Mouse (Mus musculus) CH12.LX (cell line): ENCODE data around the gene Kank1. TPM values are rescaled to one million over a fixed set of nuclear protein-coding genes. Genes with fewer than 3 reads are reported as not detected.

Experiments used
- DNase-seq: peaks from one replicate; pipeline ENCODE4 v3.0.0-alpha.2; 2013; ENCODE audit errors: extremely low read depth
- H3K27ac ChIP-seq: 2 replicates; pipeline ENCODE4 v1.5.1; 2012; ENCODE audit warnings: low read depth, mild to moderate bottlenecking, control low read depth, moderate library complexity; ENCODE audit not compliant: insufficient read depth
- H3K27me3 ChIP-seq: replicated peaks from 2 replicates; pipeline ENCODE3; 2012; ENCODE audit warnings: inconsistent platforms
- H3K36me3 ChIP-seq, 2 experiments: replicated peaks in 1 of 2; 2 replicates each; pipeline versions ENCODE3 to v1.6.1; 2012; ENCODE audit warnings: inconsistent platforms in 1 of 2, low read length in 1 of 2, mild to moderate bottlenecking in 1 of 2, mixed read lengths in 1 of 2, moderate library complexity in 1 of 2; ENCODE audit not compliant: control insufficient read depth in 1 of 2, insufficient read depth in 1 of 2
- H3K4me1 ChIP-seq, 2 experiments: 2 replicates each; pipeline ENCODE4 v1.6.1; 2012; ENCODE audit warnings: inconsistent platforms in 1 of 2, moderate library complexity in 1 of 2; ENCODE audit not compliant: insufficient read depth in 2 of 2, control insufficient read depth in 1 of 2
- H3K4me2 ChIP-seq: 2 replicates; pipeline ENCODE4 v1.6.1; 2012; ENCODE audit warnings: low read depth, mild to moderate bottlenecking, control low read depth; ENCODE audit not compliant: poor library complexity, insufficient read depth, severe bottlenecking
- H3K4me3 ChIP-seq, 3 experiments: fragments of 150-350 bp in 1 of 3; sonication (generic) in 1 of 3; replicated peaks in 1 of 3; 2 replicates each; pipeline versions ENCODE3 to v1.5.1; 2011 to 2012; ENCODE audit warnings: low read depth in 2 of 3, low read length in 2 of 3, mild to moderate bottlenecking in 2 of 3, moderate library complexity in 2 of 3, control low read depth in 1 of 3, improper control_type of control experiment in 1 of 3, inconsistent platforms in 1 of 3, mixed read lengths in 1 of 3; ENCODE audit not compliant: poor library complexity in 1 of 3
- H3K79me2 ChIP-seq: replicated peaks from 2 replicates; pipeline ENCODE4 v1.6.1; 2012; ENCODE audit warnings: mild to moderate bottlenecking, moderate library complexity; ENCODE audit not compliant: control insufficient read depth, poor library complexity, insufficient read depth, severe bottlenecking; ENCODE audit errors: extremely low read depth
- H3K9ac ChIP-seq: 2 replicates; pipeline ENCODE4 v1.6.1; 2012; ENCODE audit warnings: low read depth, mild to moderate bottlenecking, control low read depth, moderate library complexity; ENCODE audit not compliant: insufficient read depth
- H3K9me3 ChIP-seq: replicated peaks from 2 replicates; pipeline ENCODE3; 2012; ENCODE audit warnings: low read length, inconsistent platforms, mixed read lengths
- CHD2 ChIP-seq: IDR thresholded peaks from 2 replicates; pipeline ENCODE4 v1.6.1; 2011; ENCODE audit warnings: low read length, improper control_type of control experiment
- HCFC1 ChIP-seq: IDR thresholded peaks from 2 replicates; pipeline ENCODE4 v1.6.1; 2012; ENCODE audit warnings: low read depth, mild to moderate bottlenecking, inconsistent platforms, low read length, improper control_type of control experiment
- IRF4 ChIP-seq: IDR thresholded peaks from 2 replicates; pipeline ENCODE4 v1.6.1; 2014; ENCODE audit warnings: low read depth, mild to moderate bottlenecking, inconsistent platforms, low read length, improper control_type of control experiment
- JUN ChIP-seq: IDR thresholded peaks from 2 replicates; pipeline ENCODE4 v1.6.1; 2011; ENCODE audit warnings: low read depth, mild to moderate bottlenecking, low read length, improper control_type of control experiment, moderate library complexity; ENCODE audit not compliant: insufficient read depth
- KAT2A ChIP-seq: IDR thresholded peaks from 2 replicates; pipeline ENCODE4 v1.6.1; 2012; ENCODE audit warnings: low read length, improper control_type of control experiment, inconsistent platforms; ENCODE audit not compliant: insufficient replicate concordance
- MAFK ChIP-seq: IDR thresholded peaks from 2 replicates; pipeline ENCODE4 v1.6.1; 2011; ENCODE audit warnings: low read length, improper control_type of control experiment; ENCODE audit not compliant: insufficient replicate concordance
- MEF2A ChIP-seq: IDR thresholded peaks from 2 replicates; pipeline ENCODE4 v1.6.1; 2014; ENCODE audit warnings: low read depth, mild to moderate bottlenecking, inconsistent platforms, low read length, improper control_type of control experiment, borderline replicate concordance
- MYC ChIP-seq: IDR thresholded peaks from 2 replicates; pipeline ENCODE4 v1.6.1; 2011; ENCODE audit warnings: low read depth, mild to moderate bottlenecking, improper control_type of control experiment, low read length
- NRF1 ChIP-seq: IDR thresholded peaks from 2 replicates; pipeline ENCODE4 v1.6.1; 2014; ENCODE audit warnings: low read depth, mild to moderate bottlenecking, inconsistent platforms, low read length, improper control_type of control experiment, moderate library complexity
- RAD21 ChIP-seq: IDR thresholded peaks from 2 replicates; pipeline ENCODE4 v1.6.1; 2011; ENCODE audit warnings: low read depth, mild to moderate bottlenecking, low read length, improper control_type of control experiment, moderate library complexity
- SIN3A ChIP-seq: IDR thresholded peaks from 2 replicates; pipeline ENCODE4 v1.6.1; 2012; ENCODE audit warnings: low read length, improper control_type of control experiment, inconsistent platforms
- UBTF ChIP-seq: IDR thresholded peaks from 2 replicates; pipeline ENCODE4 v1.6.1; 2012; ENCODE audit warnings: low read depth, mild to moderate bottlenecking, inconsistent platforms, low read length, improper control_type of control experiment, moderate library complexity
- ZKSCAN1 ChIP-seq: IDR thresholded peaks from 2 replicates; pipeline ENCODE4 v1.6.1; 2012; ENCODE audit warnings: low read depth, inconsistent platforms, low read length, improper control_type of control experiment, borderline replicate concordance
- ZMIZ1 ChIP-seq: IDR thresholded peaks from 2 replicates; pipeline ENCODE4 v1.6.1; 2012; ENCODE audit warnings: low read depth, mild to moderate bottlenecking, inconsistent platforms, low read length, improper control_type of control experiment
- ZNF384 ChIP-seq: IDR thresholded peaks from 2 replicates; pipeline ENCODE4 v1.6.1; 2012; ENCODE audit warnings: low read depth, low read length, improper control_type of control experiment, inconsistent platforms
- dilution Hi-C: fragments of 300-500 bp; cut with MboI; formaldehyde crosslinking; loops from 2 replicates; pipeline ENCODE4 v1.14.3; 2020; ENCODE audit warnings: low sequenced_read_pairs; ENCODE audit not compliant: extremely low pct_unique_long_range_greater_than_20kb, extremely low pct_ligation_motif_present
- in situ Hi-C: fragments of 300-500 bp; cut with MboI; formaldehyde crosslinking; loops from 3 replicates; pipeline ENCODE4 v1.14.3; 2019; ENCODE audit warnings: low sequenced_read_pairs, low pct_ligation_motif_present, low pct_unique_long_range_greater_than_20kb, mixed read lengths
- polyA plus RNA-seq: library from polyadenylated mRNA; unstranded; fragments of >175 nt; gene quantifications from 2 replicates; pipeline ENCODE4 v1.2.1, GENCODE M21; 2012; ENCODE audit warnings: low read depth; ENCODE audit not compliant: insufficient read length
- total RNA-seq, 2 experiments: library from RNA; depleted of rRNA; stranded (reverse); fragments of 300-350 nt in 1 of 2; fragments of >200 nt in 1 of 2; gene quantifications; 2 replicates each; pipeline ENCODE4 v1.2.3; 2012 to 2014

Kank1 gene
- total and polyA plus RNA-seq, 3 experiments, result 0.10 to 0.13 (median 0.12) TPM

- no peak for TF ChIP-seq MYC
- no peak for TF ChIP-seq RAD21
- no peak for TF ChIP-seq ZNF384
- TF ChIP-seq UBTF, result no peak
- no peak for TF ChIP-seq NRF1
- TF ChIP-seq IRF4, result no peak
- TF ChIP-seq KAT2A, result no peak
- no peak for TF ChIP-seq CHD2
- TF ChIP-seq HCFC1, result no peak
- TF ChIP-seq ZMIZ1, result no peak
- no peak for TF ChIP-seq MEF2A
- no peak for TF ChIP-seq MAFK
- Histone ChIP-seq H3K4me3 (no peak overlapping the region), H3K27me3 (no peaks in the 10 kb centered on the region), H3K36me3 (no peaks in the 10 kb centered on the region), H3K9me3 (no peaks in the 10 kb centered on the region), H3K79me2 (no peaks in the 10 kb centered on the region), H3K27ac (no peak overlapping the region), H3K9ac (no peak overlapping the region), H3K4me2 (no peak overlapping the region), H3K4me1 (peaks cover 12 to 23% of the 10 kb centered on the region in 2 experiments)
- no peak for DNase-seq
- in situ Hi-C loops, result loop anchor here (25.0 kb wide), 2 partner anchors 93 to 293 kb away; no protein-coding TSS in a partner anchor
- dilution Hi-C loops, result no loop called here
These were observed 107.6 kb downstream of the Kank1 start for GRCm38 (mm10) chr19:25344371-25344770.

GRCm38 (mm10) chr19:25345972-25346371, 109.2 kb downstream of the Kank1 start:
- H3K9ac ChIP-seq, result no peak overlapping the region
- H3K36me3 ChIP-seq, result no peaks in the 10 kb centered on the region
- in situ Hi-C loops, result loop anchor here (25.0 kb wide), 2 partner anchors 91 to 291 kb away; no protein-coding TSS in a partner anchor
- H3K4me1 ChIP-seq, result peaks cover 8 to 16% of the 10 kb centered on the region in 2 experiments; a peak in 3 of 4 replicates
- no peaks in the 10 kb centered on the region for H3K9me3 ChIP-seq
- no peak for DNase-seq
- no peak overlapping the region for H3K27ac ChIP-seq
- no peak overlapping the region for H3K4me2 ChIP-seq
- H3K79me2 ChIP-seq, result no peaks in the 10 kb centered on the region
- H3K4me3 ChIP-seq, result no peak overlapping the region
- dilution Hi-C loops, result no loop called here
- TF ChIP-seq SIN3A (no peak), RAD21 (no peak), CHD2 (no peak), ZKSCAN1 (no peak), JUN (no peak)
- no peaks in the 10 kb centered on the region for H3K27me3 ChIP-seq
